Mouse (Mus musculus) olfactory bulb, adult 2 months (tissue): ENCODE measurements around the gene Atp8a1.

Source experiments
- CTCF ChIP-seq: fragments of 200-500 bp; IDR thresholded peaks from 2 replicates; pipeline ENCODE4 v1.5.1; 2012; ENCODE audit warnings: low read depth, mild to moderate bottlenecking, low read length, moderate library complexity; ENCODE audit not compliant: insufficient read depth
- POLR2A ChIP-seq: fragments of 200-500 bp; IDR thresholded peaks from 2 replicates; pipeline ENCODE4 v1.6.1; 2012; ENCODE audit warnings: mild to moderate bottlenecking, low read depth, low read length, moderate library complexity; ENCODE audit not compliant: insufficient read depth

GRCm38 (mm10) chr5:67696741-67697596 lies 150.3 kb downstream of the Atp8a1 start:
- TF ChIP-seq POLR2A: no peak
- no peak for TF ChIP-seq CTCF
